Mouse (Mus musculus): ENCODE results near the gene Actn4. TPM values are rescaled to one million over a fixed set of nuclear protein-coding genes. Genes with fewer than 3 reads are reported as not detected.

The Actn4 gene
- polyA plus RNA-seq, 1 experiment: 243 TPM

GRCm38 (mm10) chr7:28983141-28983564 is 21.0 kb upstream of the Actn4 start:
- Histone ChIP-seq H3K27me3 (ENCODE audit: control insufficient read depth, insufficient read depth, low read length) (no peaks in the 10 kb centered on the region), H3K27ac (ENCODE audit: control insufficient read depth, insufficient read depth, low read length) (peak overlapping the region; percentile 95), H3K36me3 (ENCODE audit: control insufficient read depth, insufficient read depth, low read length) (peaks cover 15% of the 10 kb centered on the region), H3K4me3 (ENCODE audit: control insufficient read depth, insufficient read depth, low read length) (peak overlapping the region; percentile 65), H3K4me1 (replicated peaks; ENCODE audit: control insufficient read depth, insufficient read depth, low read length) (peaks cover 9% of the 10 kb centered on the region)
- 4% methylated on average over 11 of the region's 11 CpGs for WGBS
- peak; percentile 68 for DNase-seq
- TF ChIP-seq POLR2A (IDR thresholded peaks at IDR 0.05; ENCODE audit: control insufficient read depth, extremely low read depth, insufficient read depth, low read length, poor library complexity) (no peak), CTCF (IDR thresholded peaks at IDR 0.05; ENCODE audit: borderline replicate concordance, control insufficient read depth, extremely low read depth, insufficient read depth, low read length, poor library complexity) (no peak)

DNA sequence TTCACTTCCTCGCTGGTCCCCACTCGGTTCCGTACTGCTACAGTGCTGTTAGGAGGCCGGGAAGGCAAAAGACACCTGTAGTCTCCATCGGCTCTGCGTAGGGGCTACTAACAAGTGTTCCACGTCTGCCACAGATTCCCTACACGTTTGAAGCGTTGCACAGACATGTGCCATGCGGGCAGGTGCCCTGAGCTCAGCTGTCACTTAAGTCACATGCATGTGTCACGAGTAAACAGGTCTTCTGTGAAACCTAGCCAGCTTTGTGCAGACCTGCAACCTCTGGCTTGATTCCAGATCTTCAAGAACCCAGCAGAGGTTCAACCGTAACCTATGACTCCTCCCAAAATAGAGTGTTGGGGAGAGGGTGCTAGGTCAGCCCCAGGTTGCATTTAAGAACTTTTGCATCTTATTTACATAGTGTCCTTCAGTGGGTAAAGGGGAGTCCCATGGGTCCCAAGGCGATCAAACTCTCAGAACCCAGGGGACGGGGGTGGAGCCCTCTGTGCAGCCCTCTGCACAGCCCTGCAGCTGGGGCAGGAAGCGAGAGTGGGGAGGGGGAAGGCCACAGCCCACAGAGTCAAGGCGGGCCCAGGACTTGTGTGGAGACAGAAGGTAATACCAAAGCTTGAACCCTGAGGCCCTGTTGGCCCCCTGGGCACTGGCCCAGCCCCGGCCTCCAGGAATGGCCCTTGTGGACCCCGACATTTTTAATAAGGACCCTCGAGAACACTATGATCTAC is 20.3 kb upstream of the Actn4 start:
- TF ChIP-seq POLR2A (IDR thresholded peaks at IDR 0.05; ENCODE audit: control insufficient read depth, extremely low read depth, insufficient read depth, low read length, poor library complexity): peak; percentile 74; the same call in 1 of the 2 replicates
- peak; percentile 46; the same call in 1 of the 2 replicates for TF ChIP-seq CTCF (IDR thresholded peaks at IDR 0.05; ENCODE audit: borderline replicate concordance, control insufficient read depth, extremely low read depth, insufficient read depth, low read length, poor library complexity)
- 1% methylated on average over 19 of the region's 19 CpGs for whole genome bisulfite sequencing
- H3K4me1 ChIP-seq (replicated peaks; ENCODE audit: control insufficient read depth, insufficient read depth, low read length): peaks cover 9% of the 10 kb centered on the region
- peak overlapping the region; percentile 99 for H3K27ac ChIP-seq (ENCODE audit: control insufficient read depth, insufficient read depth, low read length)
- peak overlapping the region; percentile 65 for H3K4me3 ChIP-seq (ENCODE audit: control insufficient read depth, insufficient read depth, low read length)
- no peaks in the 10 kb centered on the region for H3K27me3 ChIP-seq (ENCODE audit: control insufficient read depth, insufficient read depth, low read length)
- peaks cover 19% of the 10 kb centered on the region; the same call in 1 of the 2 replicates for H3K36me3 ChIP-seq (ENCODE audit: control insufficient read depth, insufficient read depth, low read length)
- DNase-seq: peak; percentile 90

DNA sequence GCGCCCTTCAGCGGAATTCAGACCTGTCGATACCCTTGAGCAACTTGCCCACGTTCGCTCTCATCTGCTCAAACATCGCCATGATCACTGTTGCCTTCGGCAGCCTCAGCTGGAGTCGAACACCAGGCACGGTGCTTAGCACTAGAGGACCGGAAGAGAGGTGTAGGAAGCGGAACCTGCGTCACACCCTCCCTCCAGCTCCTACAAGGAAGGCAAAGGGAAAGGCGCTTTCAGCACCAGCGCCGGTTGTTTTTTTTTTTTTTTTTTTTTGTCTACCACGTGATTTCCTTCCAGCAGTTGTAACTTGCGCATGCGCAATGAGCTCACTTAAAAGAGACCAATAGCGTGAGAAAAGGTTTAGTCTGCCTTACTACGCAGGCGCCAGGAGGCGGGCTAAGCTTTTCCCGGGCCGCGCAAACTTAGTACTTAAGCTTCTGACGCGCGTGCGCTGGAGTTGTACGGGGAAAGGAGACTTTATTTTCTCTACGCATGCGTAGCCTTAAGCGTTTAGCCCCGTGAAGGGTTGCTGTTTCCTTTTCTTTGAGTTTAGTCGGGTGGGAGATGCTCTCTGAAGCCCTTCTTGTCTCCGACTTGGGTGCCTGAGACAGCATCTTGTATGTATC is 19.6 kb upstream of the Actn4 start, which contains the start of the genes Eif3k and Map4k1:
Eif3k (minus strand) TSS at position 214 of the 623 bp plus-strand sequence.
Map4k1 (plus strand) TSS at position 400 of the 623 bp plus-strand sequence.
- TF ChIP-seq POLR2A (IDR thresholded peaks at IDR 0.05; ENCODE audit: control insufficient read depth, extremely low read depth, insufficient read depth, low read length, poor library complexity) (peak; percentile 64; the same call in 1 of the 2 replicates), CTCF (IDR thresholded peaks at IDR 0.05; ENCODE audit: borderline replicate concordance, control insufficient read depth, extremely low read depth, insufficient read depth, low read length, poor library complexity) (no peak)
- Histone ChIP-seq H3K27me3 (ENCODE audit: control insufficient read depth, insufficient read depth, low read length) (no peaks in the 10 kb centered on the region), H3K4me1 (replicated peaks; ENCODE audit: control insufficient read depth, insufficient read depth, low read length) (peaks cover 9% of the 10 kb centered on the region), H3K36me3 (ENCODE audit: control insufficient read depth, insufficient read depth, low read length) (peaks cover 26% of the 10 kb centered on the region; the same call in 1 of the 2 replicates), H3K4me3 (ENCODE audit: control insufficient read depth, insufficient read depth, low read length) (peak within 1 kb of the TSS; percentile 85), H3K27ac (ENCODE audit: control insufficient read depth, insufficient read depth, low read length) (peak within 1 kb of the TSS; percentile 99)
- DNase-seq: peak; percentile 96
- WGBS: under 1% methylated on average over 36 of the region's 36 CpGs

GRCm38 (mm10) chr7:28977556-28977955 is 15.4 kb upstream of the Actn4 start:
- H3K36me3 ChIP-seq (ENCODE audit: control insufficient read depth, insufficient read depth, low read length): peaks cover 50% of the 10 kb centered on the region

DNA sequence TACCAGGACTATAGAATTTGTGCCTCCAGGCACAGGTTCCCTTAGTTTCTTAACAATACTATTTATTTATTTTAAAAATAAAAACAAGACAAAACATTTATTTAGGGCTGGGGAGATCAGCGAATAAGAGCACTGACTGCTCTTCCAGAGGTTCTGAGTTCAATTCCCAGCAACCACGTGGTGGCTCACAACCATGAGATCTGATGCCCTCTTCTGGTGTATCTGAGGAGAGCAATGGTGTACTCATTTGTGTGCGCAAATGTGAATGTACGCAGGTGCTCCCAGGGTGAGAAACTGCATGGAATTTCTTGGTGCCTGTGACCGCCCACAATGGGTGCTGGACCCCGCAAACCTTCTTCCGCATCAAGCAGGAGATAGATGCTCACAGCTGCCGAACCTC is 10.9 kb upstream of the Actn4 start:
- Histone ChIP-seq H3K4me3 (ENCODE audit: control insufficient read depth, insufficient read depth, low read length) (no peak overlapping the region), H3K27me3 (ENCODE audit: control insufficient read depth, insufficient read depth, low read length) (no peaks in the 10 kb centered on the region), H3K4me1 (replicated peaks; ENCODE audit: control insufficient read depth, insufficient read depth, low read length) (no peaks in the 10 kb centered on the region), H3K27ac (ENCODE audit: control insufficient read depth, insufficient read depth, low read length) (no peak overlapping the region), H3K36me3 (ENCODE audit: control insufficient read depth, insufficient read depth, low read length) (peaks cover 46% of the 10 kb centered on the region)
- TF ChIP-seq CTCF (IDR thresholded peaks at IDR 0.05; ENCODE audit: borderline replicate concordance, control insufficient read depth, extremely low read depth, insufficient read depth, low read length, poor library complexity) (peak; percentile 14; the same call in 1 of the 2 replicates), POLR2A (IDR thresholded peaks at IDR 0.05; ENCODE audit: control insufficient read depth, extremely low read depth, insufficient read depth, low read length, poor library complexity) (no peak)
- 86% methylated on average over 8 of the region's 8 CpGs for WGBS
- peak; percentile 31 for DNase-seq

More at GRCm38 (mm10) chr7:28977556-28977955, 15.4 kb upstream of the Actn4 start:
- Histone ChIP-seq H3K27ac (ENCODE audit: control insufficient read depth, insufficient read depth, low read length) (no peak overlapping the region), H3K4me1 (replicated peaks; ENCODE audit: control insufficient read depth, insufficient read depth, low read length) (peaks cover 3% of the 10 kb centered on the region), H3K27me3 (ENCODE audit: control insufficient read depth, insufficient read depth, low read length) (no peaks in the 10 kb centered on the region), H3K4me3 (ENCODE audit: control insufficient read depth, insufficient read depth, low read length) (no peak overlapping the region)
- 95% methylated on average over 9 of the region's 9 CpGs for WGBS
- no peak for TF ChIP-seq POLR2A (IDR thresholded peaks at IDR 0.05; ENCODE audit: control insufficient read depth, extremely low read depth, insufficient read depth, low read length, poor library complexity)
- TF ChIP-seq CTCF (IDR thresholded peaks at IDR 0.05; ENCODE audit: borderline replicate concordance, control insufficient read depth, extremely low read depth, insufficient read depth, low read length, poor library complexity): no peak
- DNase-seq: no peak

- WGBS: 75% methylated on average over 8 of the region's 8 CpGs
Measured at GRCm38 (mm10) chr7:28972542-28972985, 10.4 kb upstream of the Actn4 start.

More at GRCm38 (mm10) chr7:28972542-28972985, 10.4 kb upstream of the Actn4 start:
- peak; percentile 79 for DNase-seq
- peak; percentile 85 for TF ChIP-seq CTCF (IDR thresholded peaks at IDR 0.05; ENCODE audit: borderline replicate concordance, control insufficient read depth, extremely low read depth, insufficient read depth, low read length, poor library complexity)
- TF ChIP-seq POLR2A (IDR thresholded peaks at IDR 0.05; ENCODE audit: control insufficient read depth, extremely low read depth, insufficient read depth, low read length, poor library complexity): no peak
- H3K27me3 ChIP-seq (ENCODE audit: control insufficient read depth, insufficient read depth, low read length): no peaks in the 10 kb centered on the region
- H3K36me3 ChIP-seq (ENCODE audit: control insufficient read depth, insufficient read depth, low read length): peaks cover 42% of the 10 kb centered on the region
- no peak overlapping the region for H3K4me3 ChIP-seq (ENCODE audit: control insufficient read depth, insufficient read depth, low read length)
- H3K27ac ChIP-seq (ENCODE audit: control insufficient read depth, insufficient read depth, low read length): no peak overlapping the region
- H3K4me1 ChIP-seq (replicated peaks; ENCODE audit: control insufficient read depth, insufficient read depth, low read length): no peaks in the 10 kb centered on the region
